Mouse (Mus musculus) lung, postnatal 25 days (tissue): ENCODE data around the gene Cdkn2d.
"Not testable (repeated sequence)": the region's sequence is repeated elsewhere in the genome, so short reads cannot be mapped to it uniquely, and the experiment has no call there.

Source experiments
- DNase-seq: peaks from one replicate; pipeline ENCODE4 v3.0.0; 2022; ENCODE audit warnings: low spot score

Gene Cdkn2d

DNA sequence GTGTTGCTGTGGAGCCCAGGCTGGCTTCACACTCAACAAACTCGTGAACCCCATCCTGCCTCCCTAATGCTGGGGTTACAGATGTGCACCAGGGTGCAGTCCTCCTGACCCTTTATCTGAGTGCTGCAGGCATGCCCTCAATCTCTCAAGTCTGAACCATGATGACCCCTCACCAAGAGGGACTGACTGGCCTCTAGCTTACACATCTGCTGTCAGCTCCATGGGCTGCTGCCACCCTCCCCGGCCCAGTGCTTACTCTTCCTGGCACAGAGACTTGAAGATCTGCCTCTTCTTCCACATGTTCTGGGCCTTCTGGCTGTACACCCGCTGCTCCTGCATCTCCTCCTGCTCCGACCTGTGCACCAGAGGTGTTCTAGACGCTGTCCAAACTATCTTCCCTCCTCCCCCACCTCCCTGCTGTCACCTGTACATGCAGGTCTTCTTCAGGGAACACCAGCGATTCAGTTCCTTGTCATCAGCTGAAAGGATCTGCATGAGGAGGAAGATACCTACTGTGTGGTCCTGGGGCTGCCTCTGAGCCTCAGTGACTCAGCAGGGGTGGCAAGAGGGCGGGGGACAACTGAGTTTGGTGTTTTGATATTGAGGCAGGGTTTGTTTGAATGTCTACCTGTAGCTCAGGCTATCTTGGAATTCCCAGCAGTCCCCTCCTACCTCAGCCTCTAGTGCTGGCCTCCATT, 16.0 kb downstream of the Cdkn2d start:
- no peak for DNase-seq

DNA sequence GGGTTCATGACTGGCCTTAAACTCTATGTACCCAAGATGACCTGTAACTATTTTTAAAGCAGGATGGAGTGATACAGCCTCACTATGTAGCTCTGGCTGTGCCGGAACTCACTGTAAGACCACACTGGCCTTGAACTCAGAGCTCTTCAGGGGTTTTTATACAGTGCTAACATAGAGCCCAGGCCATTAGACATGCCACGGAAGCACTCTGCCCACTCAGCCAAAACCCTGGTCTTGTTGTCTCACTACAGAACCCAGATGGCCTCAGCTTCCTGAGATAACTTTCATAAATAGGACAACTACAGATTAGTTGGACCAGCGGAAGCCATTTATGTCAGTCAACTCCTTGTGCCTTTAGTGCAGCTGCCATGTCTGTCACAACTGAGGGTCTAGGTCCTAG, 16.9 kb downstream of the Cdkn2d start:
- DNase-seq: no peak

DNA sequence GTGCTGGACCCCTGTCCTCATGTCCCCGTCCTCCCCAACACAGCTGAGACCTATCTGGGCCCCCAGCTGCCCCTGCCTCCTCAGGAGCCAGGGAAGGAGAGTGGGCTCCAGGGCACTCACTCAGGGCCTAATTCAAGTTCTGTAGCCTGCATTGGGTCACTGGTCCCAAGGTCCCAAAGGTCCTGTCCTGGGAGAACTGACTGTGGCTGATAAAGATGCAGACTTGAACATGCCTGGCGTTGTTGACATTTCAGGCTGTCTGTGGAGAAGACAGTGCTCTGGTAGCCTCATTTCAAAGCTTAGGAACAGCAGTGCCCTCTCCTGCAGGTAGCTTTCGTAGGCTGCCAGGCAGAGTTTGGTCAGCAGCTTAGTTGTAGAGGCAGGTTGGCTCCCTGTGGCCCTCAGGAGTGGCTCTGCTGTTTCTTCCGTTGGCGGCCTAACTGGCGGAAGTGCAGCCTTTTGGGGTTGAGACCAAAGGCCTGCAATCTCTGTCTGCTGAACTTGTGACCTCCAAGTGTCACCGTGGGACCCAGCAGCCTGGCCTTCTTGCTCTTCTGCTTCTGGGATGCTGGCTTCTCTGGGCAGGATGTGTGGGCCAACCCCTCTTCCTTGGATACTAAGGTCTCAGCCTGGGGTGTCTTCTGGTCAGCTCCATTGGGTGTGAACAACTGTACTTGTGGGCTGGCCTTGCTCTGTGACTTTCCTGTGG, 17.5 kb downstream of the Cdkn2d start:
- DNase-seq: peak; percentile 44

GRCm38 (mm10) chr9:21273094-21273493, 18.1 kb downstream of the Cdkn2d start:
- DNase-seq: no peak

DNA sequence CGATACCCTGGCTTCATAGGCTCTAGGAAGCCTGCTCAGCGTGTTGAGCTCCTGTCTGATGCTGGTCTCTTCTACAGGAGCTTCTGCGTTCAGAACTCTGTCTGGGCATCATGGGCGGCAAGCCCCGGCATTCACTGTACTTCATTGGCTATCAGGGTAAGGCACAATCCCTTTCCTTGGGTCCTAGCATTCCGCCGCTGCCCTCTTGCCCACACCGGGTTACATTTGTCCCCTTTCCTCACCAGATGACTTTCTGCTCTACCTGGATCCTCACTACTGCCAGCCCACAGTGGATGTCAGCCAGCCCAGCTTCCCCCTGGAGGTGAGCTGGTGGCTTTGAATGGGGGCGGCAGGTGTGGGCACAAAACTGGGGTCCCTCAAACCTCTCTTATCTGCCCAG, 18.8 kb downstream of the Cdkn2d start:
- no peak for DNase-seq

- not testable (repeated sequence) for DNase-seq
Observed at GRCm38 (mm10) chr9:21269590-21269989, 21.6 kb downstream of the Cdkn2d start.

DNA sequence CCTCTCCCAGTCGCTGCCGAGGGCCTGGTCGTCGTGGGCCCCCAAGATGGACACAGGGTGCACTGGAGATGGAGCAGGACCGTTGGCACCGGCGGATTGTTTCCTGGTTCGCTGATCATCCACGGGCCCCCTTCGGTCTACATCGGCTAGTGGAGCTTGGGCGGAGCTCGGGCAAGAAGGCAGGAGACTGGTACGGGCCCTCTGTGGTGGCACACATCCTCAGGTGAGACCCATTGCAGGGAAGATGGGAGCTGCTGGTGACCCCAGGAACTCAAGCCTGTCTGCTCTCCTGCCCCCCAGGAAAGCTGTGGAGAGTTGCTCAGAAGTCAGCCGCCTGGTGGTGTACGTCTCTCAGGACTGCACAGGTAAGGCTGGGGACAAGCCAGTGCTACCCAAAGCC, 22.9 kb downstream of the Cdkn2d start:
- no peak for DNase-seq

- no peak for DNase-seq
Observed at GRCm38 (mm10) chr9:21266889-21267288, 24.3 kb downstream of the Cdkn2d start.

DNA sequence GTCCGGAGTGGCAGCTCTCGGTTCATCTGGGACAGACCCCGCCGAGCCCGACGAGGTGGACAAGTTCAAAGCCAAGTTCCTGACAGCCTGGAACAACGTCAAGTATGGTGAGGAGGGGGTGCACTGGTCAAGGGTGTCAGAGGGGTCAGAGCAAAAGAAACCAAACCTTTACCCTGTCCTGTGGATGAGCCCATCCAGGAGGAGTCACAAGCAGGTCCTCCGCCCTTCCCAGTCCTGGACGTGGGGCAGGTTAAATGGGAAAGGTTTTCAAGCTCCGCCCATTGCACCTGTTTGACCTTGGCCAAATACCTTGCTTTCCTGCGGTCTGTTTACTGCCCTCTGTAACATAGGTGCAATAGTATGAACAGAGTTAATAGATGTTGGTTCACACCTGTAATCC, 25.6 kb downstream of the Cdkn2d start:
- DNase-seq: no peak

DNA sequence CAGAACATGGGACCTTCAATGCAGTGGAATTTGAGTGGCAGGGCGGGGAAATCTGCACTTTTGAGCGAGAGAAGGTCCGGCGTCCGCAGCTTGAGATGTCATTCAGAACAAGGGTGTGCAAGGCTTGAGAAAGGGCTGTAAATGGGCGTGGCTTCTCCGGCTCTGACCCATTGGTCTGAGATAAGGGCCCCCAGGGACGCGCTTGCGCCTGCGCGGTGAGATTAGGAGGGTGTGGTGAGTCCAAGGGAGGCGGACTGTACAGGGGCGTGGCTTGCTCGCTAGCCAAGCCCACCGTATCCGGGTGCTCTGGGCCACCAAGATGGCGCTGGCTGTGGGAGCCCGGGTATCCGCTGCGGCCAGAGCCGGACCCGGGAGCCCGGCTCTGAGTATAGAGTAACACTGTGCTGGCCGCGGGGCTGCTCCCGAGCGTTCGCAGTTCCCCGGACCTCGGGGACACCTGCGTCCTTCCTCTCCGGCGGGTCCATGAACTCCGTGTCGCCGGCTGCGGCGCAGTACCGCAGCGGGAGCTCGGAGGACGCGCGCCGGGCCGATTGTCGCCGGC, 26.1 kb downstream of the Cdkn2d start, which contains the start of gene Atg4d:
Atg4d (plus strand) TSS at position 294 of the 562 bp plus-strand sequence.
- DNase-seq: peak; percentile 99

GRCm38 (mm10) chr9:21264272-21264999, 26.8 kb downstream of the Cdkn2d start:
- DNase-seq: no peak

- DNase-seq: no peak
Observed at GRCm38 (mm10) chr9:21261831-21262230, 29.4 kb downstream of the Cdkn2d start.

- DNase-seq: no peak
Observed at GRCm38 (mm10) chr9:21260491-21261040, 30.6 kb downstream of the Cdkn2d start.

DNA sequence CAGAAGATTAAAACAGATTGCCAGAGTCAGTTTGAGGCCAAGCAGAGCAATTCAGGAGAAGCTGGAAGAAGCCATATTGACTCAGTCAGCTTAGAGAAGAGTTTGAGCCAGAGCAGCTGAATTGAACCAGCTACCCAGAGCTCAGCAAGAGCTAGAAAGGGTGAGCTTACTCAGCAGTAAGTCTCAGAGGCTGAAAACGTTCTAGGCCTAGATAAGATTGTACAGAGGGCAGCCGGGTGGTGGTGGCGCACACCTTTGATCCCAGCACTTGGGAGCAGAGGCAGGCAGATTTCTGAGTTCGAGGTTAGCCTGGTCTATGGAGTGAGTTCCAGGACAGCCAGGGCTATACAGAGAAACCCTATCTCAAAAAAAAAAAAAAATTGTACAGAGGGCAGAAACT, 34.9 kb downstream of the Cdkn2d start:
- DNase-seq: not testable (repeated sequence)

DNA sequence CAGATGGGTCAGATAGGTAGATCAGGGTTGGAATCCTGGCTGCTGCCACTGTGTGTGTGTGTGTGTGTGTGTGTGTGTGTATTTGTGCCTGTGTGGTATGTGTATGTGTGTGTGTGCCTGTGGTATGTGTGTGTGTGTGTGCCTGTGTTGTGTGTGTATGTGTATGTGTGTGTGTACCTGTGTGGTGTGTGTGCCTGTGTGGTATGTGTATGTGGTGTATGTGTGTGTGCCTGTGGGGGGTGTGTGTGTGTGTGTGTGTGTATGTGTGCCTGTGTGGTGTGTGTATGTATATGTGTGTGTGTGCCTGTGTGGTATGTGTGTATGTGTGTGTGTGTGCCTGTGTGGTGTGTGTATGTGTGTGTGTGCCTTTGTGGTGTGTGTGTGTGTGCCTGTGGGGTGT, 36.5 kb downstream of the Cdkn2d start:
- DNase-seq: no peak

GRCm38 (mm10) chr9:21251116-21251735, 40.0 kb downstream of the Cdkn2d start:
- no peak for DNase-seq

- DNase-seq: no peak
Observed at GRCm38 (mm10) chr9:21250509-21250908, 40.7 kb downstream of the Cdkn2d start.

- DNase-seq: no peak
Observed at GRCm38 (mm10) chr9:21249629-21250508, 41.3 kb downstream of the Cdkn2d start.

DNA sequence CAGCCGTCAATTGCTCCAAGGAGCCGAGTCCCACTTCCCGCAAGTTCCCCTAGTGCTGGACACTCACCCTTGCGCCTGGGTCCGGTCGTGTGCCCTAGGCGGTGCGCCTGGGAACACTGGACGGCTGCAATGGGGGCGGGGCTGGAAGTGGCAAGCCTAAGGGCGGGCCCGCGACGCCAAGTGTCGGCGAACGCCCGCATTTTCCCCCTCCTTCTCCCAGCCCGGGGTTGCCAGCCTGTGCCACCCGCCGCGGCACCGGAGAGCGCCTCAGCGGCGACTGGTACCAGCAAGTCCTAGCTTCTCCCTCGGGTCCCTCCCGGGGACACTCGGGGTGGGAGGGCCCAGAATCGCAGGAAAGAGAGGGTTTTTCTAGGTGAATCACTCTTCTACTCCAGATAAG, 42.9 kb downstream of the Cdkn2d start, which contains the start of gene S1pr5:
S1pr5 (minus strand) TSS at position 118 of the 400 bp plus-strand sequence.
- peak; percentile 72 for DNase-seq

GRCm38 (mm10) chr9:21246342-21246741, 44.9 kb downstream of the Cdkn2d start:
- no peak for DNase-seq

DNA sequence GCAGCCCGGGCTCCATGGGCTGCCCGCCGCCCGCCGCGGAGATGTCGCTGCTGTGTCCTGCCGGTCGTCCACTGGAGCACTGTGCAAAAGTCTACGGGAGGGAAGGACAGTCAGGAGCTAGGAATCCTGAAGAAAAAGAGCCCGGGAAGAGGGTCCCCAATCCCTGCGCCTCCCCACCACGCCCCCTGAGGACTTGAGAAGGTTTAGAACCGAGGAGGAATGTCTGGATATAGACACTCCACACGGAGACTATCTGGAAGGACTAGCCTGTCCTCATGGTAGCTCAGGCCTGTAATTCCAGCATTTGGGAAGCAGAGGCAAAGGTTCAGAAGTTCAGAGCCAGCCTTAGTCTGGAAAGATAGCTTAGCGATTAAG, 46.1 kb downstream of the Cdkn2d start:
- no peak for DNase-seq
